Mouse (Mus musculus): ENCODE data around the gene Borcs6.
A peak's percentile ranks its signal among the peaks of the same experiment; 100 is the strongest.
"Not testable (repeated sequence)": the region's sequence is repeated elsewhere in the genome, so short reads cannot be mapped to it uniquely, and the experiment has no call there.

The Borcs6 gene

GRCm38 (mm10) chr11:69089616-69090290 is 30.2 kb downstream of the Borcs6 start:
- DNase-seq = no peak

- DNase-seq = peak; percentile 14
Measured at GRCm38 (mm10) chr11:69090367-69090766, 30.9 kb downstream of the Borcs6 start.

GRCm38 (mm10) chr11:69091566-69092385 is 32.3 kb downstream of the Borcs6 start:
- no peak for DNase-seq

GRCm38 (mm10) chr11:69092386-69092751 is 32.9 kb downstream of the Borcs6 start:
- peak; percentile 81 for DNase-seq

- no peak for DNase-seq
Measured at GRCm38 (mm10) chr11:69092871-69093270, 33.4 kb downstream of the Borcs6 start.

- not testable (repeated sequence) for DNase-seq
Measured at GRCm38 (mm10) chr11:69093856-69094255, 34.3 kb downstream of the Borcs6 start.

- DNase-seq = peak; percentile 98
Measured at GRCm38 (mm10) chr11:69094697-69095429, 35.3 kb downstream of the Borcs6 start, which contains the start of gene Per1. Per1 (plus strand) TSS chr11:69095217.

DNA sequence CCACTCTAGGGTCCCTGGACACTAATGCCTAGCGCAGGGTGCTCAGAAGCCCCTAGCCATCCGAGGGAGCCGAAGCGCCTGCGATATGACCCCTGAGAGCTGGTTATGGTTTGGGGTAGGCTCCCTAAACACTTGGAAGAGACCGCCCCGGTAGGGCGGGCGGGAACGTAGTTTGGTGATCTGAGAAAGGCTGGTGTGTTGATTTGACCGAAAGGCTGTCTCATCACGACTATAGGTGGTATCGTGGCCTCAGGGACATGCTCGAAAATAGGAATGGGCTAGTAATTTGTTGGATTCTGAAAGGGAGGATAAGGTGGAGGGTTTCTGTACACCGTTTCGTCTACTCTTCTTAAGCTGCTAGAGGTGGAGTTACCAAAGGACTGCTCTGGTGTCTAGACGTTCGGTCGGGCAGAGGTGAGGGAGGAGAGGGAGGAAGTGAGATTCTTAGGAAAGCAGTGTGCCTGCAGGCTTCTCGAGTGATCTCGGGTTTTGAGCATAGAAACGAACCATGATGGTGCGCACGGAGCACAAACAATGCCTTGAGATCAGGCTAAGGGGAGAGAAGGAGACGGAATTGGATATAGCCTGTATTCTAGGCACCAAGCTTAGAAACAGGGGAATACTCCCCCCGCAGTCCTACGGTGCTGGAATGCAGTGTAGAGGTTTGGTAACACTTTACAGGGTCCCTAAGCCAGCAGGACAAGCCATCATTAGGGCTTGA is 36.2 kb downstream of the Borcs6 start:
- DNase-seq = no peak

- no peak for DNase-seq
Measured at GRCm38 (mm10) chr11:69096360-69096986, 37.0 kb downstream of the Borcs6 start.

DNA sequence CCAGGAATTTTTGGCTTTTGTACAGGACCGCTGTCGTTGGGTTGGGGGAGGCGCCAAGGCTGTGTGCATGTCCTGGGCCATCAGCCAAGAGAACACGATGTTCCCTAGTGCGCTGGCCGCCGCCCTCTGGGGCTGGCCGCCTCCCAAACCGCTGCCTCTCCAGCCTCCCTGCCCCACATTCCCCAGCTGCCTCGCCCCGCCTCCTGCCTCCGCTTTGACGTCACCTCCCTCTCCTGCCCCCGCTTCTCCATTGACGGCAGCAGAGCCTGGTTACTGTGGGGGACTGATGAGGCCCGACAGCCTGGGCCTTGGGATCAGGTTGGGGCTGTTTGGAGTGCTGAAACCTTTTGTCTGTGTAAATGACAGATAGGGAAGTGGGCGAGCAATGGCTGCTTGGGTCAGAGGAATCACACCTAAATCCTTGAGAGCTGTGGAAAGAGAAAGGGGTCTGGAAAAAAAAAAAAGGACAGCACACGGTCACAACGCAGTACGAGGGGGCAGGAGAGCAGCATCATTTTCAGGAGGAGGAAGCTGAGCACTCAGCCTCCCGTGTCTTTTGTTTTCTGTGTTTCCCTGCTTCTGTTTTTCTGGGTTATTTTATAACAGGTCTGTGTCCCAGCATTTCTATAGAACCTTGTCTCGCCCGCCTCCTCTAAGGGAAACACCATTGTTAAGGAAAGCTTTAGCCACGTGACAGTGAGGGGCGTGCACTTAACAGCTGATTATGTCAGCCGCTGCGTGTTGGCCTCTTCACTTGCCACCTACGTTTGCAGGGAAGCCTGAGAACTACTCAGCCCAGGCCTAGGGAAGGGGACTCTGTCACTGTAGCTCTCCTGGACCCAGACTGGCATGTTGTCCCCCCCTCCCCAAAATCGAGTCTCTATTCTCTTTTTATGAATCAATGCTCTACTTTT is 37.7 kb downstream of the Borcs6 start:
- peak; percentile 96 for DNase-seq

DNA sequence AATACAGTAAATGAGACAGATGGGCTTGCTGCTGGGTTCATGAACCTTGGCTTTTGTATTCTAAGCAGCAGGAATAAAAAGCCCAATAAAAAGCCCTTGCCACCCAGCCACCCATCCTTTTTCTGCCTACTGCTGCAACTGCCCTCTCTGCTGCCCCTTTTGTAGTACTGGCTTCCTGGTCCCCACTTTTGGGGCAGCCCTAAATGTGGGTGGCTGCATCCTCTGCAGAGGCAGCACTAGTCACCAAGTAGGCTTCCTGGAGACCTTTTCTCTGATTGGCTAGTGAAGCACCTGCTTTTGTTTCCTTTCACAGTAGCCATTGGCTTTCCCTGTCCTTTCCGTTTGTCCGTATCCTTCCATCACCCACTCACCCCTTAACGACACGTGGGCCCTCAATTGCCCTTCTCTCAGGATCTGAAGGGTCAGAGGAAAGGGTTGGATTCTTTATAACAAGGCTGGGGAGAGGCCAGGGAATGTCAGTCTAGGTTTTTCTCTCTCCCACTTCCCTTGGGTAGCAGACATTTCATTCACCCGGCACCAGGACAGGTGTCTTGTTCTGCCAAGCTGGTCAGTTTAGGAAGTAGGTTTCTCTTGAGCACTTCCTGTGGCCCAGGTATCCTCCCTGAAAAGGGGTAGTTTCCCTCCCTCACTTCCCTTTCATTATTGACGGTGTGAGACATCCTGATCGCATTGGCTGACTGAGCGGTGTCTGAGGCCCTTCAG is 38.7 kb downstream of the Borcs6 start:
- DNase-seq = no peak

GRCm38 (mm10) chr11:69098762-69099091 is 39.2 kb downstream of the Borcs6 start:
- peak; percentile 95 for DNase-seq

- DNase-seq = peak; percentile 74
Measured at GRCm38 (mm10) chr11:69099177-69099914, 39.8 kb downstream of the Borcs6 start.

DNA sequence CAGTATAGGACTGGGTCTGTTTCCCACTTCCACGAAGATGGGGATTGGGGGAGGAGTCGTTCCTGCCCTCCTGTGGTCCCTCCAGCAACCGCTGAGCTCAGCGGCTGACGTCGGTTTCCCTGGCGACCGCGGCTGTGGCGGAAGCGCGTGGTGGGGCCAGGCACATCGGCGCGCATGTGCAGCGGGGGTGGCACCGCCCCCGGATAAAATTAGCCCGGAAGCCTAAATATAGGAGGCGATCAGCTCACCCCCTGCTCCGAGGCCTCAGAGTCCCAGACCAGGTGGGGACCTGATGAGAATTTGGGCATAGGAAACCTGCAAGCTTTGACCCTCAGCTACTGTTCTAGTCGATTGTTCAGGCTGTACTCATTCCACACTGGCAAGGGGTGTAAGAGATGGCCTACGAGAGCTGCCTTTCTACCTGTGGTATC is 40.4 kb downstream of the Borcs6 start:
- DNase-seq = peak; percentile 91

GRCm38 (mm10) chr11:69100639-69101360 is 41.3 kb downstream of the Borcs6 start:
- no peak for DNase-seq

DNA sequence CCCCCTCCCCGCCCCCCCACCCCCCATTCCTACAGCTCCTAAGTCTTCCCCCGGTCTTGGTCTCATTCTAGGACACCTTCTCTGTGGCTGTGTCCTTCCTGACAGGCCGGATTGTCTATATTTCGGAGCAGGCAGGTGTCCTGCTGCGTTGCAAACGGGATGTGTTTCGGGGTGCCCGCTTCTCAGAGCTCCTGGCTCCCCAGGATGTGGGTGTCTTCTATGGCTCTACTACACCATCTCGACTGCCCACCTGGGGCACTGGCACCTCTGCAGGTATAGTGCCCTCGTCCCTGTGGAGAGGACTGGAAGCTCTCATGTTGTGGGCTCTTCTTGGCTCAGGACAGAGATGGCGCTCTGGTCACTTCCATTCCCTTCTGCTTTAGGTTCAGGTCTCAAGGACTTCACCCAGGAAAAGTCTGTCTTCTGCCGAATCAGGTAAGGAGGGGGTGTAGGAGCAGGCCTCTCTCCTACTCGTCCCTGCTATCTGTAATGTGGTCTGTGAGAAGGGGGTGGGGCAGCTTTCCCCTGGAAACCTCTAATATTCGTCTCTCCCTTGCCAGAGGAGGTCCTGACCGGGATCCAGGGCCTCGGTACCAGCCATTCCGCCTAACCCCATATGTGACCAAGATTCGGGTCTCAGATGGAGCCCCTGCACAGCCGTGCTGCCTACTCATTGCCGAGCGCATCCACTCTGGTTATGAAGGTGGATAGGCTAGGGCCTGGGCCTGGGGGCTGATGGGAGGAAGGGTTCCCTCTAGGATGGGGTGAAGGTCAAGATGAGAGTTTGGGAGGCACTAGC is 42.3 kb downstream of the Borcs6 start:
- DNase-seq = no peak

DNA sequence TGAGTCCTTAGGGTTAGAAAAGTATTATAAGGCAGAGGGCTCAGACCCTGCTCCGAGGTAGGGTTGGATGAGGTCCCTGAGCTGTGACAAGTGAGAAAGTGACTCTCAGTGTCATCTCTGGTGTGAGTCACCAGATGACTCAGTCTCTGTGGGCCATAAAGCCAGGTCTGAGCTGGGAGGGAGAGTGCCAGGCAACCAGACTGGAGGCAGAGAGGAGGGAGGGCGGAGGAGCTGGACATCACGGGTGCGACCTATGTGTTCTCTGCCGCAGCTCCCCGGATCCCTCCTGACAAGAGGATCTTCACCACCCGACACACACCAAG is 42.8 kb downstream of the Borcs6 start:
- no peak for DNase-seq

DNA sequence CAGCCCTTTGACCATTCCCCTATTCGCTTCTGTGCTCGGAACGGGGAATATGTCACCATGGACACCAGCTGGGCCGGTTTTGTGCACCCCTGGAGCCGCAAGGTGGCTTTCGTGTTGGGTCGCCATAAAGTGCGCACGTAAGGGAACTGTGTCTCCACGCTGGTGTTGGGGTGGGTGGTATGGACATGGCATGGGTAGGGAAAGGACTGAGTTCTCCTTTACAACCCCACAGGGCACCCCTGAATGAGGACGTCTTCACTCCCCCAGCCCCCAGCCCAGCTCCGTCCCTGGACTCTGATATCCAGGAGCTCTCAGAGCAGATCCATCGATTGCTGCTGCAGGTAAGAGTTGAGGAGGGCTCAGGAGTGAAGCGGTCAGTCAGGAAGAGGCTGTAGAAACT is 43.6 kb downstream of the Borcs6 start:
- no peak for DNase-seq

Data from right cerebral cortex, postnatal 14 days (tissue).